Mouse (Mus musculus): ENCODE data around the gene Prep.

Gene Prep

DNA sequence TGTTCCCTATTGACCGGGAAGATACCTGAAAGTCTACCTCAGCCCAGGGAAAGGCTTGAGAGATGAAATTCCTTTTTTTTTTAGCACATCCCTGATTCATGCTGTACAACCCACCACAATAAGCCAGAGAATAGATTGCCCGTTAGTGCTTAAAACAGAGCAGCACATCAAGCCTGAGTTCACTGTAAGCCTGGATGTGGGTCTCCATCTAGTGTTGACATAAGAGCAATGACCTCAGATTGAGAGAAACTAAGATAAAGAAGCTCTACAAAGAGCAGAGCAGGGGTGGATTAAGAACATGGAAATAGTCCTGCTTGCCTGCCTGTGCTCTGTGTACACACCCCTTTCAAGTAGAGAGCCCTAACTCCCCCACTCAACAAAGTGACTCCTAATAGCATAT lies 118.5 kb downstream of the Prep start:
- DNase-seq (ENCODE audit: low spot score) = no peak

DNA sequence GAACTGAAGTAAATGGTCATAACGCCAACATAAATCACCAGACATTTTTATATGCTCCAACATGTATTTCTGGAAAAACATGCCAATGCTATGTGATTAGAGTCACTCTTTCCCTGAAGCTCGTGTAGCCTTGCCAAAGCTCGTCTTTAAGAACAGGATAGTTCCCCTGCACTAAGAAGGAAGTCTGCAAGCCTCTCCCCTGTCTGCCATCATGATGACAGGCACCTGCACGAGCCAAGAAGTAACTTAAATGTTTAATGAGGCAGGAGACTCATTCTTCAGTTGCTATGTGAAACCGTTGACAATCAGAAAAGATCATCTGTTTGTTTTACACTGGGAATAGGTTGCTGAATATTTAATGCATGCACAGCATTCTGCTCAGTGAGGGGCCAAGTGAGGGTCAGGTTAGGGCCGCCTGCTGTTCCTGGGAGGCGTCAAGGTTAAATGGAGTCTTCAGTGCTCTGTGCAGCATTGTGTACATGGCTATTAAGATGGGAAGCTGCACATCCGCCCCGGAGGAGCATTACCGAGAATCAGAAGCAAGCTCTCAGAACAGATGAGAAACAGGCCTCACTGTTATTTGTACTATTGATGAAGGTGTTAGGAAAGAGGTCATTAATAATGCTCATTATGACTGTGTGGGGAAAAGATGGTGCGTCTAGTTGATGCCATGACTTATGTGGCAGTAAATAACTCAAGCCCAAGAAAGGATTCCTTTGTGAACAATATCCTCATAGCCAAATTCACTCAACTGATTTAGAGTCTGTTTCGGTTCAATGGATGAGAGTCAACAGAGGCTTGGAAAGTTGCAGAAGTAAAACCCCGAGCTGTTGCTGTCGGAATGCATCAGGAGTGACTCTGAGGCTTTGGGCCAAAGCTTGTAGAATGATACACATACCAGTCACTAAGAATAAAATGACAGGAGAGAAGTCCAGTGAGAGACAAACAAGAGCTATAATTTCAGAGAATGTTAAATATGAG lies 126.6 kb downstream of the Prep start:
- DNase-seq (ENCODE audit: low spot score) = no peak

- DNase-seq (ENCODE audit: low spot score) = no peak
These were observed 127.5 kb downstream of the Prep start for GRCm38 (mm10) chr10:45194531-45194930.

DNA sequence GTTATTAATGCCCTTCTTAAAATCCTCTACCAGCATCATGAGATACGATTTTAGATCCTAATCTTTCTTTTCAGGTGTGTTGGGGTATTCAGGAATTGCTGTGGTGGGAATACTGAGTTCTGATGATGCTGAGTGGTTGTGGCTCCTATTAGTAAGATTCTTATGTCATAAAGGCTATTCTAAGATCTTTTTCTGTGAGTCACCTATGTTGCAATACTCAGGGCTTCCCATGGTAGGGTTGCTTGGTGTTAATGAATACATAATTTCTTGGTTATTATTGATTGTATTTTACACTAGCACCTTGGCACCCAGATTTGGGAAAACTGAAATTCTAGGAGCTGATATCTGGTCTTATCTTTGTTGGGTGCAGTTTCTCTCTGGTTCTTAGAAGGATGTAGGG lies 137.6 kb downstream of the Prep start:
- DNase-seq (ENCODE audit: low spot score) = no peak

DNA sequence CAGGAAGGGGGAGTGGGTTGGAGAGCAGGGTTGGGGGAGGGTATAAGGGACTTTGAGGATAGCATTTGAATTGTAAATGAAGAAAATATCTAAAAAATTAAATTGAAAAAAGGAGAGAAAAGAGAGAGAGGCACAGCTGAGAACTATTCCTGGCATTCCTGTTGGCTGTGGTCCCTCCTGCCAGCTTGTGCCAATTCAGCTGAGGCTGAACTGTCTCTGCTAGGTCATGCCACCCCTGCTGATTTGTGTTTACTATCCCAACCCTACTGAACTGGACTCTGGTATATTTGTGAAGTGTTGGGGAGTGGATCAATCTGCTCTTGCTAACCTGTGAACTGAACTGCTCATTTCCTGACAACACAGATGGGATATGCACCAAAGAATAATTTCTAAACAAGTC lies 143.2 kb downstream of the Prep start:
- DNase-seq (ENCODE audit: low spot score) = peak; percentile 38

DNA sequence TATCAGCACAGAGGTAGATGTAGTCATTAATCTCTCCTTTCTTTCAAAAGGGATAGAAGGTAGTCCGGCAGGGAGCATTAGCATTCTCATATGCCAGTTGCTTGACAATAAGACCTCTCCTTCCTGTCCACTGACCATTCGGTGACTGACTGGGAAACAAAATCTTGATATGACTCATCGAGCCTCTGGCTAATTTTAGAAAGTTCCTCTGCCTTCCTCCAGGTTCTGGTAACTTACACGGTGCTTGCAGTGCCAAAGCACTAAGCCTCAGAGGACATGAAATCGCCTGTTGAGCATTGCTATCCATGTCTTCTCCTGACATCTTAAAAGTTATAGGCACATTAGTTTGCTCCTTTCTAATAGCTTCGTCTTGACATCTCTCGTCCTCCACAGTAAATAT lies 149.7 kb downstream of the Prep start:
- DNase-seq (ENCODE audit: low spot score) = peak; percentile 11

Data from adipocyte (in vitro differentiated cells).